Comparison of ENCODE assay signal across 9 mouse cellular contexts in the genomic region with DNA sequence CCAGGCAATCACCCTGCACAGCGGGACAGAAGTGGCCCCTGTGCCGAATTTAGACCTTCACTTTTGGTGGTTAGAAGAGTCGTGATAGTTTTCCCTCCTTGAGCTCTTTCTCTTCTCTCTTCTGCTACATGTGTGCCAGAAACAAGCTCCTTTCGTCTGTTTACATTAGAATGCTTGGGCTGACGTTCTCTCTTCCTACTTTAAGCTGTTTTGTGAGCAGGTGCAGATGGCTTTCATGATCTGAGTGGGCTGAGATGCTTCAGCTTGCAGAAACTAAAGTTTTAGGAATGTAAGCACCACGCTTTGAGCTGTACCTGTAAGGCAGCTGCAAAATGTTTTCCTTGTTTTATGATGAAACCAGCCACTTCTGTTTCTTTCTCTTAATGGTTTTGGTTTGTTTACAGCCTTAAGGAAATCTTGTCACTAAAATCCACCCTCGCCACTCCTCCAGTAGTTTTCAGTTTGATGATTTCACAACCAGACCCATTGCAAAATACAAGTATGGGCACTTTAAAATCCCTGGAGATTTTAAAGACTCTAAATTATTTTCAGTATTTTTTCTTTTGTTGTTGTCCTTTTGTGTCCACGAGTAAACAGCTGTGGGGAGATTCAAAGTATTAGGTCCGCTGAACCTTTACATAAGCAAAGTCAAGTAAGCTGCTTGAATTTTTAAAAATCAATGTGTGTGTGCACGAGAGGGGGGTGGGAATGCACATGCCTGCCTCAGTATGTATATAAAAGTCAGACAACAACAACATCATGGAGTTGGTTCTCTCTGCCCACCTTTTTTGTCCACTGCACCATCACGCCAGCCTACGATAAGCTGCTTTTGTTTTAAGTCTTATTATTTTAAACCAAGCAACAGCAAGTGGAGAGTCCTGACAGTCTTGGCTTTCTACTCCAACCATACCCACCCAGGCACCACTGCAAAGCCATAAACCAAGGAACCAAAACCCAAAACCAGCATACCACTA. TPM values are rescaled to one million over a fixed set of nuclear protein-coding genes. Genes with fewer than 3 reads are reported as not detected.
DNase-seq lines count a peak whose midpoint lies in the region; ATAC-seq and TF ChIP-seq lines count a peak whose summit lies in the region.
"Had no signal": no experiment of that assay in that cellular context is flagged by ENCODE, and none has a peak within 500 bp of the region (broad histone marks: within the 10 kb centered on the region; RNA-seq: fewer than 3 reads in every experiment).

No protein-coding gene starts in this region.

- H3K79me2 ChIP-seq in CH12.LX (replicated peaks; ENCODE audit: control insufficient read depth, extremely low read depth, insufficient read depth, poor library complexity, severe bottlenecking) = 0 out of 2 replicates have a peak, but pooled peaks cover 2% of the 10 kb centered on the region

- no peak for DNase-seq in kidney, postnatal 14 days
- DNase-seq in CH12.LX (ENCODE audit: extremely low read depth) = peak; percentile 57
- DNase-seq in brain, embryonic 14.5 days (ENCODE audit: low read depth) = peak; percentile 37
- DNase-seq in lung, postnatal 0 days (ENCODE audit: low spot score) = peak; percentile 85
- DNase-seq in cerebellum, postnatal 14 days = no peak
- no peak for DNase-seq in natural killer cell, adult 2 months (ENCODE audit: low spot score in 2 of 2)

- TF ChIP-seq RAD21 in CH12.LX (IDR thresholded peaks at IDR 0.05; ENCODE audit: low read depth, low read length) = no peak

- no peak overlapping the region for H3K9ac ChIP-seq in kidney, embryonic 16.5 days (replicated peaks; ENCODE audit: low read length)
- peak overlapping the region; percentile 74 for H3K9ac ChIP-seq in CH12.LX (ENCODE audit: insufficient read depth, low read depth)
- H3K9ac ChIP-seq in lung, postnatal 0 days (replicated peaks; ENCODE audit: low read depth) = no peak overlapping the region
- H3K9ac ChIP-seq in liver, embryonic 12.5 days = no peak overlapping the region

- in situ Hi-C loops in CH12.LX (cut with MboI; ENCODE audit: low pct_ligation_motif_present, low pct_unique_long_range_greater_than_20kb, low sequenced_read_pairs) = no loop called here

- peak; percentile 72 for TF ChIP-seq EP300 in CH12.LX (IDR thresholded peaks at IDR 0.05; ENCODE audit: low read length)
- TF ChIP-seq EP300 in lung, postnatal 0 days (IDR thresholded peaks at IDR 0.05) = peak; percentile 55; the same call in 1 of the 2 replicates

- dilution Hi-C loops in CH12.LX (cut with MboI; ENCODE audit: extremely low pct_ligation_motif_present, extremely low pct_unique_long_range_greater_than_20kb, low sequenced_read_pairs) = no loop called here

- no peaks in the 10 kb centered on the region for H3K9me3 ChIP-seq in kidney, embryonic 16.5 days (ENCODE audit: low read length)
- no peaks in the 10 kb centered on the region for H3K9me3 ChIP-seq in CH12.LX (replicated peaks; ENCODE audit: low read length)
- H3K9me3 ChIP-seq in lung, postnatal 0 days (ENCODE audit: low read length) = no peaks in the 10 kb centered on the region
- no peaks in the 10 kb centered on the region for H3K9me3 ChIP-seq in liver, embryonic 12.5 days (replicated peaks)

- H3K27ac ChIP-seq in kidney, embryonic 16.5 days (ENCODE audit: low read length) = peak overlapping the region; percentile 30
- H3K27ac ChIP-seq in CH12.LX (ENCODE audit: insufficient read depth, low read depth) = peak overlapping the region; percentile 60; the same call in 1 of the 2 replicates
- H3K27ac ChIP-seq in lung, postnatal 0 days (ENCODE audit: low read length) = peak overlapping the region; percentile 77
- H3K27ac ChIP-seq in liver, embryonic 12.5 days = no peak overlapping the region

- H3K4me3 ChIP-seq in kidney, embryonic 16.5 days (ENCODE audit: low read length) = no peak overlapping the region
- peak overlapping the region in 1 of 3 experiments; percentile 29 for H3K4me3 ChIP-seq in CH12.LX (replicated peaks in 1 of 3; ENCODE audit: low read depth in 2 of 3, low read length in 2 of 3, poor library complexity in 1 of 3)
- peak overlapping the region; percentile 14; the same call in 1 of the 2 replicates for H3K4me3 ChIP-seq in lung, postnatal 0 days (ENCODE audit: low read depth, low read length)
- H3K4me3 ChIP-seq in liver, embryonic 12.5 days = no peak overlapping the region

- H3K27me3 ChIP-seq in kidney, embryonic 16.5 days (ENCODE audit: insufficient read depth, low read length) = no peaks in the 10 kb centered on the region
- H3K27me3 ChIP-seq in CH12.LX (replicated peaks) = no peaks in the 10 kb centered on the region
- H3K27me3 ChIP-seq in lung, postnatal 0 days (replicated peaks; ENCODE audit: insufficient read depth, low read length) = no peaks in the 10 kb centered on the region
- H3K27me3 ChIP-seq in liver, embryonic 12.5 days (replicated peaks) = no peaks in the 10 kb centered on the region

- H3K4me2 ChIP-seq in kidney, embryonic 16.5 days (replicated peaks; ENCODE audit: low read depth, low read length) = 0 out of 2 replicates have a peak overlapping the region, but pooled peaks have one; percentile 1
- H3K4me2 ChIP-seq in CH12.LX (ENCODE audit: insufficient read depth, low read depth, poor library complexity, severe bottlenecking) = peak overlapping the region; percentile 99
- H3K4me2 ChIP-seq in lung, postnatal 0 days (replicated peaks; ENCODE audit: low read depth, low read length) = peak overlapping the region; percentile 43
- H3K4me2 ChIP-seq in liver, embryonic 12.5 days = no peak overlapping the region

- TF ChIP-seq CTCF in CH12.LX (conservative IDR thresholded peaks at IDR 0.05 in 1 of 2, IDR thresholded peaks at IDR 0.05 in 1 of 2; ENCODE audit: low read depth in 2 of 2, low read length in 2 of 2) = no peak
- no peak for TF ChIP-seq CTCF in brain, embryonic 14.5 days (IDR thresholded peaks at IDR 0.05; ENCODE audit: borderline replicate concordance, extremely low read depth, insufficient read depth, insufficient read length)
- TF ChIP-seq CTCF in lung, postnatal 0 days (IDR thresholded peaks at IDR 0.05) = no peak

- WGBS in kidney, embryonic 16.5 days = 55% methylated on average over 12 of the region's 12 CpGs
- WGBS in lung, postnatal 0 days = 33% methylated on average over 12 of the region's 12 CpGs
- WGBS in liver, embryonic 12.5 days (ENCODE audit: insufficient replicate concordance) = 56% methylated on average over 12 of the region's 12 CpGs

- H3K4me1 ChIP-seq in kidney, embryonic 16.5 days (ENCODE audit: insufficient read depth, low read length) = peaks cover 27% of the 10 kb centered on the region
- H3K4me1 ChIP-seq in CH12.LX (ENCODE audit: control insufficient read depth in 1 of 2, insufficient read depth in 2 of 2) = peaks cover 21 to 37% of the 10 kb centered on the region in 2 experiments
- peaks cover 14% of the 10 kb centered on the region; the same call in 1 of the 2 replicates for H3K4me1 ChIP-seq in lung, postnatal 0 days (ENCODE audit: insufficient read depth, low read depth, low read length)
- H3K4me1 ChIP-seq in liver, embryonic 12.5 days = 0 out of 2 replicates have a peak, but pooled peaks cover 8% of the 10 kb centered on the region

- no peak for TF ChIP-seq POLR2A in CH12.LX (IDR thresholded peaks at IDR 0.05; ENCODE audit: low read depth, low read length)
- no peak for TF ChIP-seq POLR2A in brain, embryonic 14.5 days (IDR thresholded peaks at IDR 0.05; ENCODE audit: borderline replicate concordance, extremely low read depth, insufficient read depth, insufficient read length, poor library complexity, severe bottlenecking)

- no peaks in the 10 kb centered on the region for H3K36me3 ChIP-seq in kidney, embryonic 16.5 days (ENCODE audit: insufficient read depth, low read length)
- H3K36me3 ChIP-seq in CH12.LX (replicated peaks in 1 of 2; ENCODE audit: control insufficient read depth in 1 of 2, insufficient read depth in 1 of 2, low read length in 1 of 2) = peaks cover 0 to 2% of the 10 kb centered on the region in 2 experiments
- H3K36me3 ChIP-seq in lung, postnatal 0 days (ENCODE audit: insufficient read depth, low read length) = no peaks in the 10 kb centered on the region
- H3K36me3 ChIP-seq in liver, embryonic 12.5 days = no peaks in the 10 kb centered on the region

- ATAC-seq in kidney, embryonic 16.5 days (ENCODE audit: low FRiP score, low TSS enrichment) = peak; percentile 35; the same call in 1 of the 2 replicates
- ATAC-seq in lung, postnatal 0 days = peak; percentile 65
- no peak for ATAC-seq in liver, embryonic 12.5 days

TF ChIP-seq in CH12.LX, 34 proteins besides CTCF, POLR2A, EP300 and RAD21:
- TF ChIP-seq ETS1 (conservative IDR thresholded peaks at IDR 0.05; ENCODE audit: low read depth, low read length) = peak; percentile 20; the same call in 1 of the 2 replicates
- peak; percentile 57 for TF ChIP-seq JUND (conservative IDR thresholded peaks at IDR 0.05; ENCODE audit: low read depth, low read length)
- peak; percentile 74 for TF ChIP-seq TCF12 (IDR thresholded peaks at IDR 0.05; ENCODE audit: low read depth, low read length)
- TF ChIP-seq BHLHE40 (IDR thresholded peaks at IDR 0.05; ENCODE audit: low read depth, low read length) = peak; percentile 59; the same call in 1 of the 2 replicates
- peak; percentile 68 for TF ChIP-seq SIN3A (IDR thresholded peaks at IDR 0.05; ENCODE audit: low read length)
- peak; percentile 25; the same call in 1 of the 2 replicates for TF ChIP-seq ELF1 (IDR thresholded peaks at IDR 0.05; ENCODE audit: low read depth, low read length)
- peak; percentile 76 for TF ChIP-seq IRF4 (IDR thresholded peaks at IDR 0.05; ENCODE audit: low read depth, low read length)
- no peak for TF ChIP-seq ZMIZ1 (IDR thresholded peaks at IDR 0.05; ENCODE audit: low read depth, low read length)
- no peak for TF ChIP-seq UBTF (IDR thresholded peaks at IDR 0.05; ENCODE audit: low read depth, low read length)
- TF ChIP-seq MEF2A (IDR thresholded peaks at IDR 0.05; ENCODE audit: borderline replicate concordance, low read depth, low read length) = peak; percentile 61; the same call in 1 of the 2 replicates
- TF ChIP-seq SMC3 (IDR thresholded peaks at IDR 0.05; ENCODE audit: low read depth, low read length) = no peak

RNA-seq across cellular contexts. Expression of a gene that starts 38.0 kb away (rescaled TPM):
- not detected in 2 replicates for polyA plus RNA-seq in kidney, embryonic 16.5 days (2015; fragmentation: Nextera tagmentation; extraction: Ambion mirVana)
- total RNA-seq in CH12.LX (2012; rRNA removed) = not detected in 2 replicates
- not detected in 2 replicates for total RNA-seq in CH12.LX (2014; rRNA removed)
- not detected in 2 replicates for polyA plus RNA-seq in CH12.LX (2012; ENCODE audit: insufficient read length, low read depth)
- not detected in 2 replicates for polyA plus RNA-seq in brain, embryonic 14.5 days (2012; rRNA removed)
- polyA plus RNA-seq in lung, postnatal 0 days (2015; fragmentation: Nextera tagmentation; extraction: Ambion mirVana) = not detected in 2 replicates
- not detected in 2 replicates for polyA plus RNA-seq in liver, embryonic 12.5 days (2016; fragmentation: Nextera tagmentation; extraction: Ambion mirVana)
- polyA plus RNA-seq: limb, embryonic 11.5 days had no signal

Comparison
In these comparisons a context has a peak if more than half of its experiments do, and no peak if none do; other contexts are left out.
1. DNase-seq: peak in CH12.LX (single experiment), brain, embryonic 14.5 days (single experiment) and lung, postnatal 0 days (single experiment); none in kidney, postnatal 14 days (single experiment), cerebellum, postnatal 14 days (0 of 2) and natural killer cell, adult 2 months (0 of 2).